Mouse (Mus musculus): Measurements from ENCODE around the gene Synpo2.

Gene Synpo2

DNA sequence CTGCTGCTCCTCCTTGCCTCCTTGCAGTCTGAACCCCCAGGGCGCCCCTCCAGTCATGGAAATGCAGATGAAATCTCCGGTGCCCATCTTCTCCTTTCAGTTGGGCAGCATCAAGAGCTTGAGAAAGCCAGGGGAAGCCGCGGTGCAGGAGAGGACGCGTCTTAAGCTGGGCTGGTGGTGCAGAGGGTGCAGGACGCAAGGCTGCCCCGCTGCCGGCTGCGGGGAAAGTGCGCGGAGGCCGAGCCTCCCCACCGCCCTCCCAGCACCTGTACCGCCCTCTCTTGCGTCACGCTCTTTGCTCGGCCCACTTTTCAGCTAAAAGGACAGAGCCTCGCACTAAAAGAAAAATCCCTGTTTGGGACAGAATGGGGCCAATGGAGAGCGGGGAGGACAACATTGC is at the start of gene Synpo2:
Gene Synpo2 (minus strand): TSS at position 229 of the 400 bp plus-strand sequence.
- in situ Hi-C loops (cut with MseI, MboI) = loop anchor here (10.0 kb wide), 1 partner anchor 89 kb away; no protein-coding TSS in a partner anchor

DNA sequence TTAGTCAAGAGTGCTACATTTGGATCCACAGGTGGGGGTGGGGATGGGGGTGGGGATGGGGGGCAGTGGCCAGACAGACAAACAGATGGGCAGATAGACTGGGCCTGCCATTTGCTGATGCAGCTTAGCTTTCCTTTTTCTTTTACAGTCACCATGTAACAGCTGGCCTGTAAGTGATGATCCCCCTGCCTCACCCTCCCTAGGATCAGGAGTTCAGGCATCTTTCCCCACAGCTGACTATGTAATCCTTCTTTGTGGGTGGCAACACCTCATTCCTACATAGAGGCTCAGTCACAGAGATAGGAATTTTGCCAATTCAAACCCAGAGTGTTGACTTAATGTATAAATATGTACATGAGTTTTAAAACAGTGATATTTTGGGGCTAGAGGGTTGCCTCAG is 49.7 kb upstream of the Synpo2 start:
- in situ Hi-C loops (cut with MseI, MboI) = no loop called here

DNA sequence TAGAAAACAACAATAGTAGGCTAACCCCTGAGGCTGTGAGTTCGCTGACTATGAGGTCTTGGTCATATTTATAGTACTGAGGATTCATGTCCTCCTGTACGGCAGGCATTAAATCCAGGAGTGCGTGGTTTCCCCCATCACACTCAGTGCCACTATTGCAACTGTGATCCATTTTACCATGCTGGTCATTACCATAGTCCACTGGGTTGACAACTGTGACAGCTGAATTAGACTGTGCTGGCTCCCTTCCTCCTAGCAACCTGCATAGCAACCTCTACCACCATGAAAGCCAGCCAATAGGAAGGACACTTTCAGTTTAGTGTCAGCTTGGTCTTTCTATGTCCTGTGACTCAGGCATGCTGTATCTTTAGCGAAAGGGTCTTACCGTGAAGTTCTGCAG is 48.3 kb upstream of the Synpo2 start:
- in situ Hi-C loops (cut with MseI, MboI) = no loop called here

- in situ Hi-C loops (cut with MseI, MboI) = no loop called here
Observed at GRCm38 (mm10) chr3:123282866-123283615, 47.1 kb upstream of the Synpo2 start.

DNA sequence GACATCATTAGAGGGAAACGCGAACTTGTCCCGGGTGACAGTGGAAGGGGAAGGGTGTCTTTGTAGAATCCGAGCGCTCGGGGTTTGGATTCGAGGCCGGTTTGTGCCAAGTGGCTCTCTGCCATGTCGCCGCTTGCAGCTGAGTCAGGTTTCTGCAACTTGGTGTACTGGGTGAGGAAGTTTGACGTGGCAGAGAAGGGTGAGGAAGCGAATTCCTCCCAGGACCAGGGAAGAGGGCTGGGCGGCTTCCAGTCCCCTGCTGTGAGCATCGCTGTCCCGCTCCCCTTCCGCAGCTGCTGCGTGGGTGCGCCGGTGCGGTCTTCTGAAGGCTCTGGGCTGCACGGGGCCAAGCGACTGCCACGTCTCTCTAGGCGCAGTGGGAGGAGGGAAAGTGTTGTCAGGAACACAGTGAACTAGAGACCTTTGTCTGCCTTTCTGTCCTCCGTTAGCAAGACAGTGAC is 31.8 kb upstream of the Synpo2 start:
- in situ Hi-C loops (cut with MseI, MboI) = no loop called here

DNA sequence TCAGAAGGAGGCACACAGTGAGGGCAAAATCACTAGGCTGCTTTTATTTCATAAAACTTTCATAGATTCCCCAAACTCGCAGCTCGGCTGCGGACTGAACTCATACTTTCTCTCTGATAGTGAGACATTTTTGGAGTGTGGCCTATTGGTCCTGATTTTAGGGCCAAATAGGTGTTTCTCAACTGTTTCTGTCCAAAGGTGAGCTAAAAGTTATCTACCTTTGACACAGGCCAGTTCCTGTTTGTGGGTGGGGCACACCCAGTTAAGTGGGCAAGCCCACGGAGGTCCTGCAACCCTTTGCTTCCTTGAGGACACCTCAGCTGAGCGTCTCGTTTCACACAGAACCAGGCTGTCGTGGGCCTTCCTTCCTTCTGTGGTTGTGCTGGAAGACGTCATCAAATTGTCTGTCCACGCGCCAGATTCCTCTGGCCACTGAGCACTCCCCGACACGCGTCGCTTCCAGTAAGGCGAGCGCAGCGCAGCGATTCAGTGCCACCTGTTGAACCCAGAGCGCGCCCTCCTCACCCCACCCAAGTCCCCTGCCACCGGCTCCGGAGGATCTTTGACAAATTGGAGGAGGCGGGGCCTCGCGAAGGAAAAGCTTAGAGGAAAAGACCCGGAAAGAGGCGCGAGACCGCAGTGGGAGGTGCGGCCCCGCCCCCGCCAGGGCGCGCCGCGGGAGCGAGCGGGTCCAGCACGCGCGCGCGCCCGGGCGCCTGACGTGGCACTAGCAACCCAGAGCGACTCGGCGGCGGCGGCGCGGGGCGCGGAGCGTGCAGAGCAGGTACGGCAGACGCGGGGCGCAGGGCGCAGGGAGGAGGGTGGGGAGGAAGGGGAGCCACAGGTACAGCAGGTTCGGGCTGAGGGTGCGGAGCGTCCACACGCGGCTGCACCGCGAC is 31.1 kb upstream of the Synpo2 start, which contains the start of gene Sec24d:
Gene Sec24d (plus strand): TSS at position 703 of the 899 bp plus-strand sequence.
- in situ Hi-C loops (cut with MseI, MboI) = no loop called here

DNA sequence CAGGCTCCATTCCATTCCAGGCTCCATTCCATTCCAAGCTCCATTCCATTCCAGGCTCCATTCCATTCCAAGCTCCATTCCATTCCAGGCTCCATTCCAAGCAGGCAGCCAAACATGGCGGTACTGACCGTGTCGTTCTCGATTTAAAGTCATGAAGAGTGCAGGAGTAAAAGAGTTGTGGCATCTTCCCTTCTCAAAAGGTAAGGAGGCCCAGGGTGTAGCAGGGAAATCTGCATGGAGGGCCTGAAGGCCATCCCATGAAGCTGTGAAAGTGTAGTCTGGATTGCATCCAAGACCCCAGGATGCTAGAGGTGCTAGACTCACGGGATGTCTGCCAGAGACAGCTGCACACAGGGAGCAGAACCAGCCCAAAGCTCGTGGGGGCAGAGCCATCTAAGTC is 28.8 kb upstream of the Synpo2 start:
- in situ Hi-C loops (cut with MseI, MboI) = no loop called here

DNA sequence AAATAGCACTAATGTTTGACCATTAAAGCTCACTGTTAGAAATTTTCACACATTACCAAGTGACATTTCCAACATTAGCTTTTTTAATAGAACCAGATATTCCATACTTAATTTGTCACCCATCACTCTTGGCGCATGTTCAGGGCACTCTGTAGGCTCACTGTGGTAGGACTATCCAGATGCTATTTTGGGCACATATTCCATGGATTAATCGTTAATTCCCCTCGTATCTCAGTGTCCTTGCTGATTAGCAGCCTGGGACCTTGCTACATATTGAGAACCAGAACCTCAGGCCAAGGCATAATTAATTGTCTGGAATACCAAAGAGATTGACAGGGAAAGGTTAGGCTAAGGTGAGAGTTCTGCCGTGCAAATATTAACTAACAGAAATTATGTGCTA is 22.8 kb upstream of the Synpo2 start:
- in situ Hi-C loops (cut with MseI, MboI) = no loop called here

DNA sequence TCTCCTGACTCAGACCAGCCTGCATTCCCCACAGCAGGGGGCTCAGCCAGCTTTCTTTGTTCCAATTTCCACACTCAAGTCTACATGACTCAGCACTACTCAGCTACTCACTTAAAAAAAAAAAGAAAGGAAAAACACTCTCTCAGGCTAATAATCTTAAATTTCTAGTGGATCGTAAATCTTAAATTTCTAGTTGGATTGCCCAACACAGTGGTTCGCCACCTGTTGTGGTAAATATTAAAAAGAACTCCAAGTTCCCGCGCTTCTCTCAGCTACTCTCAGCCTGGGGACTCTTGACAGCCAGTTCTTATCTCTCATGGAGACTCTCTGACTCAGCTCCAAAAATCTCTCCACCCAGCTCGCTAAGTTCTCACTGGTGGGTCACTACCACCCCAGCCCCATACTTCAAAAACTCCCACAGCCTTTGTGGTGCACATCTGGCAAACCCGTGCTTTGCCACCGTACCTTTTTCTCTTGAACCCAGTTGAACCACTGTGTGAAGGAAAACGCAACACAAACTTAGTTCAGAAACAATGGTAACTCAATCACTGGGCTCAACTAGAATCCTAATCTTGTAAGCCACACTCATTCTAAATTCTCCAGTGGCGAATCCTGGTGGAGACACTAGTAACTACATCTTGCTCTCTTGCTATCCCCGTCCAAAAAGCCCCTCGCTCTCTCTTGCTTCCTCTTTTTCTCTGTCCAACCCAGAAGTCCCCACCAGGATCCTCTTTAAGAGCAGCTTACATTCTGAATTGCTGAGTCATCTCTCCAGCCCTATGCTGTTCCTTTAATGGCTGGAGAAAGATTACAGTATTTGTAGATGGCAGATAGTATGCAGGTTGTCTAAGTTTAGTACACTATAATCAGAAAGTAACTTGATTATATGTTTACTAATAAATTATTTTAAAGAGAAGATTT is 20.5 kb upstream of the Synpo2 start:
- in situ Hi-C loops (cut with MseI, MboI) = no loop called here

GRCm38 (mm10) chr3:123245646-123246045 is 9.7 kb upstream of the Synpo2 start:
- in situ Hi-C loops (cut with MseI, MboI) = no loop called here

GRCm38 (mm10) chr3:123244376-123244775 is 8.4 kb upstream of the Synpo2 start:
- in situ Hi-C loops (cut with MseI, MboI) = no loop called here

GRCm38 (mm10) chr3:123237446-123237845 is 1.5 kb upstream of the Synpo2 start:
- in situ Hi-C loops (cut with MseI, MboI) = loop anchor here (10.0 kb wide), 1 partner anchor 87 kb away; no protein-coding TSS in a partner anchor

DNA sequence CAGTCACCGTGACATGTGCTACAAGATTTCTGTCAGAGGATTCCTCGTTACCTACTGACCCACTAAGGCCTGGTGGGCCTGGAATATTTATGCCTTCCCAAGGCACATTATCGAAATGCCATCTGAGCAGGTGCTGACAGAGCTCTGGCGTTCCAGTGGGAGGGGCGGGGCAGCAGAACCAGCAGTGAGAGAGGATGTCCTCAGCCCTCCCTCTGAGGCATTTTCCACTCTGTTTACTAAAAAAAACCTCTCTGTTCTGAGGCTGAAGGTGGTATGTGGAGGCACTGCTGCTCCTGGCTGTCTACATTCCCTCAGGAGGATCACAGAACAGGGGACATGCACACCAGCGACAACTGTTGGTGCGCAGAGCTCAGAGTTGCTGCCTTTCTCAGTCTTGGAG is 1.1 kb upstream of the Synpo2 start:
- in situ Hi-C loops (cut with MseI, MboI) = loop anchor here (10.0 kb wide), 1 partner anchor 88 kb away; no protein-coding TSS in a partner anchor

DNA sequence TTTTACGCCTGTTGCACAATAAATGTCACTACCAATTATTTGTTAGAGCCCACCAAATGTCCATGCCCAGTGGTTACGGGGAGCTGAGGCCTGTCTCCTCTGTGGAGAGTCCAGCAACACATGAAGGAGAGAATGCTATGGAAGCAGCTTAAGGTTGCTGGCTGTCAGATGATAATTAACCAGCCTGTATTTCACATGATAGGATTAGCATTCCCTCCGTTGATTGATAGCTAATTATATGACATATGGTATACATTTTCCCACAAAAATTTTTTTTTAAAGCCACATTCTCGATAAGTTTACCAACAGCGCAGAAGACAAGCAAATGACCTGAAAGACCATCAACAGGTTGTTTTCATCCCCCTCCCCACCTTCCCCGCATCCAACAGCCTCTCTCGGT is 454 bp downstream of the Synpo2 start:
- in situ Hi-C loops (cut with MseI, MboI) = loop anchor here (10.0 kb wide), 1 partner anchor 89 kb away; no protein-coding TSS in a partner anchor

- in situ Hi-C loops (cut with MseI, MboI) = loop anchor here (10.0 kb wide), 1 partner anchor 90 kb away; no protein-coding TSS in a partner anchor
Observed at GRCm38 (mm10) chr3:123234191-123234836, 1.6 kb downstream of the Synpo2 start.

DNA sequence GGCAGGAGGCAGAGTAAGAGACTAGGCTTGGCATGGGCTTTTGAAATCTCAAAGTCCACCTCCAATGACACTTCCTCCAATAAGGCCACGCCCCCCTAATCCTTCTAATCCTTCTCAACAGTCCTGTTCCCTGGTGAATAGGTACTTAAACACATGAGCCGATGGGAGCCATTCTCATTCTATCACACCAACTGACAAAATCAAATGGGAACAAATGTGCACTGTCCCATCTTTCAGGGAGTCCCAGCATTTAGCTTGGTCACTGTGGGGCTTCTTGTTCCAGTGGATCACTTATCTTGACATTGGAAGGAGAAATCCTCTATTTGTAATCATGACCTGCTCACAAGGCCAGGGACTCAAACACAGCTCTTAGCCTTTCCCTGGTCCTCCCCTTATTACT is 4.3 kb downstream of the Synpo2 start:
- in situ Hi-C loops (cut with MseI, MboI) = loop anchor here (10.0 kb wide), 1 partner anchor 93 kb away; no protein-coding TSS in a partner anchor

GRCm38 (mm10) chr3:123227276-123227675 is 8.7 kb downstream of the Synpo2 start:
- in situ Hi-C loops (cut with MseI, MboI) = no loop called here

- in situ Hi-C loops (cut with MseI, MboI) = no loop called here
Observed at GRCm38 (mm10) chr3:123218646-123219045, 17.3 kb downstream of the Synpo2 start.

- in situ Hi-C loops (cut with MseI, MboI) = no loop called here
Observed at GRCm38 (mm10) chr3:123208891-123209290, 27.1 kb downstream of the Synpo2 start.

DNA sequence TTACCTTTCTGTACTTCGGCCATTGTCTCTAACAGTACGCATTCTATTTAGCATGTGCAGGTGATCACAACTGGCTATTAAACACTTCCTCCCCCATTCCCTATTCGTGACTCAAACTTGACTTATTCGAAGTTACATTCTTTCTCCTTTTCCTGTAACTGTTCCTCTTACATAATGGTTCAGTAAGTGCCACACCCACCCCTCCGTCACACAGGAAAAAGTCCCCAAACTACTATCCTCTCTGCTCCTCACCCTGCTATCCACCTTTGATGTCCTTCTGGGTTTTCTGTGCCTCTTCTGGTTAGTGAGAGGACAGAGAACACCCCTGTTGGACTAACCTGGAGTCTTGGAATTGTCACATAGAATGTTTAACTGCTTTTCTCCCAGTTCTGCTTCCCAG is 28.6 kb downstream of the Synpo2 start:
- in situ Hi-C loops (cut with MseI, MboI) = no loop called here

DNA sequence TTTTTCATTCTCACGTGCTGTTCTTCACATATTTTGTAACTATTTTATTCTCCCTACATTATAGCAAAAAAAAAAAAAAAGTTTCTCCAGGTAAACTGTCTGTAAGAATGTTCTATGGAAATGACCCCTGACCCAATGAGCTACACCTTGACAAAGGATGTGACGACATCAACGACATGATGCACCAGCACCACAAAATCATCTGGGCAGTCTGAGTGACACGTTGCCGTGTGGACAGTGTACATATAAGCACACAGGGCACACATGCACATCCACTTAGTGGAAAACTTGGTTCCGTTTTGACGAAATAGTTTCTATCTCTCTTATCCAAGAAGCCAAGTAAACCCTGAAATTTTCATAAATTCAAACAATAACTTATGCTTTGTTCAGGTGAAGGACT is 30.5 kb downstream of the Synpo2 start:
- in situ Hi-C loops (cut with MseI, MboI) = no loop called here
